Mouse (Mus musculus) CH12.LX (cell line): Measurements from ENCODE around the gene Lrrfip1. TPM values are rescaled to one million over a fixed set of nuclear protein-coding genes. Genes with fewer than 3 reads are reported as not detected.

Source experiments
- DNase-seq: peaks from one replicate; pipeline ENCODE4 v3.0.0-alpha.2; 2013; ENCODE audit errors: extremely low read depth
- H3K27ac ChIP-seq: 2 replicates; pipeline ENCODE4 v1.5.1; 2012; ENCODE audit warnings: low read depth, mild to moderate bottlenecking, control low read depth, moderate library complexity; ENCODE audit not compliant: insufficient read depth
- H3K27me3 ChIP-seq: replicated peaks from 2 replicates; pipeline ENCODE3; 2012; ENCODE audit warnings: inconsistent platforms
- H3K36me3 ChIP-seq, 2 experiments: replicated peaks in 1 of 2; 2 replicates each; pipeline versions ENCODE3 to v1.6.1; 2012; ENCODE audit warnings: inconsistent platforms in 1 of 2, low read length in 1 of 2, mild to moderate bottlenecking in 1 of 2, mixed read lengths in 1 of 2, moderate library complexity in 1 of 2; ENCODE audit not compliant: control insufficient read depth in 1 of 2, insufficient read depth in 1 of 2
- H3K4me1 ChIP-seq, 2 experiments: 2 replicates each; pipeline ENCODE4 v1.6.1; 2012; ENCODE audit warnings: inconsistent platforms in 1 of 2, moderate library complexity in 1 of 2; ENCODE audit not compliant: insufficient read depth in 2 of 2, control insufficient read depth in 1 of 2
- H3K4me2 ChIP-seq: 2 replicates; pipeline ENCODE4 v1.6.1; 2012; ENCODE audit warnings: low read depth, mild to moderate bottlenecking, control low read depth; ENCODE audit not compliant: poor library complexity, insufficient read depth, severe bottlenecking
- H3K4me3 ChIP-seq, 3 experiments: fragments of 150-350 bp in 1 of 3; sonication (generic) in 1 of 3; replicated peaks in 1 of 3; 2 replicates each; pipeline versions ENCODE3 to v1.5.1; 2011 to 2012; ENCODE audit warnings: low read depth in 2 of 3, low read length in 2 of 3, mild to moderate bottlenecking in 2 of 3, moderate library complexity in 2 of 3, control low read depth in 1 of 3, improper control_type of control experiment in 1 of 3, inconsistent platforms in 1 of 3, mixed read lengths in 1 of 3; ENCODE audit not compliant: poor library complexity in 1 of 3
- H3K79me2 ChIP-seq: replicated peaks from 2 replicates; pipeline ENCODE4 v1.6.1; 2012; ENCODE audit warnings: mild to moderate bottlenecking, moderate library complexity; ENCODE audit not compliant: control insufficient read depth, poor library complexity, insufficient read depth, severe bottlenecking; ENCODE audit errors: extremely low read depth
- H3K9ac ChIP-seq: 2 replicates; pipeline ENCODE4 v1.6.1; 2012; ENCODE audit warnings: low read depth, mild to moderate bottlenecking, control low read depth, moderate library complexity; ENCODE audit not compliant: insufficient read depth
- H3K9me3 ChIP-seq: replicated peaks from 2 replicates; pipeline ENCODE3; 2012; ENCODE audit warnings: low read length, inconsistent platforms, mixed read lengths
- BHLHE40 ChIP-seq: IDR thresholded peaks from 2 replicates; pipeline ENCODE4 v1.6.1; 2011; ENCODE audit warnings: mild to moderate bottlenecking, low read depth, low read length, improper control_type of control experiment
- CHD2 ChIP-seq: IDR thresholded peaks from 2 replicates; pipeline ENCODE4 v1.6.1; 2011; ENCODE audit warnings: low read length, improper control_type of control experiment
- E2F4 ChIP-seq: IDR thresholded peaks from 2 replicates; pipeline ENCODE4 v1.6.1; 2011; ENCODE audit warnings: low read depth, low read length, improper control_type of control experiment; ENCODE audit not compliant: insufficient replicate concordance
- ELF1 ChIP-seq: IDR thresholded peaks from 2 replicates; pipeline ENCODE4 v1.6.1; 2014; ENCODE audit warnings: low read depth, mild to moderate bottlenecking, inconsistent platforms, low read length, improper control_type of control experiment
- EP300 ChIP-seq: IDR thresholded peaks from 2 replicates; pipeline ENCODE4 v1.6.1; 2011; ENCODE audit warnings: low read length, improper control_type of control experiment
- ETS1 ChIP-seq: conservative IDR thresholded peaks from 2 replicates; pipeline ENCODE4 v1.6.1; 2012; ENCODE audit warnings: low read depth, mild to moderate bottlenecking, inconsistent platforms, low read length, improper control_type of control experiment, moderate library complexity
- GABPA ChIP-seq: IDR thresholded peaks from 2 replicates; pipeline ENCODE4 v1.6.1; 2012; ENCODE audit warnings: low read depth, low read length, improper control_type of control experiment, inconsistent platforms; ENCODE audit not compliant: insufficient replicate concordance
- HCFC1 ChIP-seq: IDR thresholded peaks from 2 replicates; pipeline ENCODE4 v1.6.1; 2012; ENCODE audit warnings: low read depth, mild to moderate bottlenecking, inconsistent platforms, low read length, improper control_type of control experiment
- IRF4 ChIP-seq: IDR thresholded peaks from 2 replicates; pipeline ENCODE4 v1.6.1; 2014; ENCODE audit warnings: low read depth, mild to moderate bottlenecking, inconsistent platforms, low read length, improper control_type of control experiment
- JUN ChIP-seq: IDR thresholded peaks from 2 replicates; pipeline ENCODE4 v1.6.1; 2011; ENCODE audit warnings: low read depth, mild to moderate bottlenecking, low read length, improper control_type of control experiment, moderate library complexity; ENCODE audit not compliant: insufficient read depth
- JUND ChIP-seq: conservative IDR thresholded peaks from 2 replicates; pipeline ENCODE4 v1.6.1; 2011; ENCODE audit warnings: low read depth, low read length, improper control_type of control experiment
- MAX ChIP-seq: IDR thresholded peaks from 2 replicates; pipeline ENCODE4 v1.6.1; 2011; ENCODE audit warnings: low read length, improper control_type of control experiment
- MEF2A ChIP-seq: IDR thresholded peaks from 2 replicates; pipeline ENCODE4 v1.6.1; 2014; ENCODE audit warnings: low read depth, mild to moderate bottlenecking, inconsistent platforms, low read length, improper control_type of control experiment, borderline replicate concordance
- NELFE ChIP-seq: IDR thresholded peaks from 2 replicates; pipeline ENCODE4 v1.6.1; 2011; ENCODE audit warnings: low read depth, low read length, improper control_type of control experiment
- PAX5 ChIP-seq: IDR thresholded peaks from 2 replicates; pipeline ENCODE4 v1.6.1; 2012; ENCODE audit warnings: low read length, inconsistent platforms, mixed read lengths
- POLR2AphosphoS2 ChIP-seq: IDR thresholded peaks from 2 replicates; pipeline ENCODE4 v1.6.1; 2011; ENCODE audit warnings: low read depth, low read length, improper control_type of control experiment
- SIN3A ChIP-seq: IDR thresholded peaks from 2 replicates; pipeline ENCODE4 v1.6.1; 2012; ENCODE audit warnings: low read length, improper control_type of control experiment, inconsistent platforms
- USF1 ChIP-seq: IDR thresholded peaks from 2 replicates; pipeline ENCODE4 v1.6.1; 2014; ENCODE audit warnings: low read depth, mild to moderate bottlenecking, inconsistent platforms, low read length, improper control_type of control experiment
- USF2 ChIP-seq: conservative IDR thresholded peaks from 2 replicates; pipeline ENCODE4 v1.6.1; 2011; ENCODE audit warnings: low read depth, low read length, improper control_type of control experiment
- ZNF384 ChIP-seq: IDR thresholded peaks from 2 replicates; pipeline ENCODE4 v1.6.1; 2012; ENCODE audit warnings: low read depth, low read length, improper control_type of control experiment, inconsistent platforms
- dilution Hi-C: fragments of 300-500 bp; cut with MboI; formaldehyde crosslinking; loops from 2 replicates; pipeline ENCODE4 v1.14.3; 2020; ENCODE audit warnings: low sequenced_read_pairs; ENCODE audit not compliant: extremely low pct_unique_long_range_greater_than_20kb, extremely low pct_ligation_motif_present
- in situ Hi-C: fragments of 300-500 bp; cut with MboI; formaldehyde crosslinking; loops from 3 replicates; pipeline ENCODE4 v1.14.3; 2019; ENCODE audit warnings: low sequenced_read_pairs, low pct_ligation_motif_present, low pct_unique_long_range_greater_than_20kb, mixed read lengths
- polyA plus RNA-seq: library from polyadenylated mRNA; unstranded; fragments of >175 nt; gene quantifications from 2 replicates; pipeline ENCODE4 v1.2.1, GENCODE M21; 2012; ENCODE audit warnings: low read depth; ENCODE audit not compliant: insufficient read length
- total RNA-seq, 2 experiments: library from RNA; depleted of rRNA; stranded (reverse); fragments of 300-350 nt in 1 of 2; fragments of >200 nt in 1 of 2; gene quantifications; 2 replicates each; pipeline ENCODE4 v1.2.3; 2012 to 2014

Gene Lrrfip1
- total and polyA plus RNA-seq, 3 experiments: 17.2 to 30.5 (median 19.1) TPM

- TF ChIP-seq POLR2AphosphoS2 (no peak), MAX (no peak), ELF1 (no peak)
- TF ChIP-seq, all 38 proteins: peak for 0
These were observed 25.9 kb downstream of the Lrrfip1 start (continued) for GRCm38 (mm10) chr1:91024464-91024863.

DNA sequence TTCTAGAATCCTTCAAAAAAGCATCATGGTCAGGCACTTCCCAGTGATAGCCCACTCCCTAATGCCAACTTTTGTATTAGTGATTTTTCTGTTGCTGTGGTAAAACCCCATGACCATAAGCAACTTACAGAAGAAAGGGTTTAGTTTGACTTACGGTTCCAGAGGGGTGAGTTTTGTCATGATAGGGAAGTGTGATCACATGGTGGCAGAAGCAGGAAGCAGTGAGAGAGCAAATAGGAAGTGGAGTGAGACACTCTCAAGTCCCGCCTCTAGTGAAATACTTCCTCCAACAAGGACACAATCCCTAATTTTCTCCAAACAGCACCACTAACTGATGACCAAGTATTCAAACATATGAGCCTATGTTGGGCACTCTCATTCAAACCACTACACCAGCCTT lies 28.4 kb downstream of the Lrrfip1 start:
- dilution Hi-C loops: no loop called here
- no peak for TF ChIP-seq SIN3A
- TF ChIP-seq ETS1: no peak
- no peak for TF ChIP-seq PAX5
- no peak for TF ChIP-seq MEF2A
- no peak for TF ChIP-seq USF1
- TF ChIP-seq JUND: no peak
- no peak for TF ChIP-seq USF2
- no peak for TF ChIP-seq E2F4
- TF ChIP-seq MAX: no peak
- TF ChIP-seq ELF1: no peak
- no peaks in the 10 kb centered on the region for H3K27me3 ChIP-seq
- H3K36me3 ChIP-seq: no peaks in the 10 kb centered on the region
- H3K9me3 ChIP-seq: peaks cover 8% of the 10 kb centered on the region
- in situ Hi-C loops: no loop called here
- DNase-seq: no peak
- H3K27ac ChIP-seq: no peak overlapping the region
- no peak overlapping the region for H3K4me2 ChIP-seq
- H3K4me1 ChIP-seq: peaks cover 2 to 5% of the 10 kb centered on the region in 2 experiments; a peak in 1 of 4 replicates
- no peaks in the 10 kb centered on the region for H3K79me2 ChIP-seq
- no peak overlapping the region for H3K9ac ChIP-seq
- no peak overlapping the region for H3K4me3 ChIP-seq

- dilution Hi-C loops: no loop called here
- in situ Hi-C loops: no loop called here
- Histone ChIP-seq H3K9me3 (peaks cover 10% of the 10 kb centered on the region), H3K27me3 (no peaks in the 10 kb centered on the region), H3K9ac (no peak overlapping the region), H3K4me2 (no peak overlapping the region)
- no peak for DNase-seq
- TF ChIP-seq ZNF384 (no peak), GABPA (no peak), CHD2 (no peak), NELFE (no peak), BHLHE40 (no peak), SIN3A (no peak), IRF4 (no peak), POLR2AphosphoS2 (no peak), EP300 (no peak), JUN (no peak), MAX (no peak), HCFC1 (no peak)
- TF ChIP-seq, all 38 proteins: peak for 0
- no peaks in the 10 kb centered on the region for H3K36me3 ChIP-seq
- no peak overlapping the region for H3K4me3 ChIP-seq
- H3K4me1 ChIP-seq: peaks cover 0 to 9% of the 10 kb centered on the region in 2 experiments; a peak in 2 of 4 replicates
- no peak overlapping the region for H3K27ac ChIP-seq
- no peaks in the 10 kb centered on the region for H3K79me2 ChIP-seq
These were observed 31.8 kb downstream of the Lrrfip1 start for GRCm38 (mm10) chr1:91030383-91030782.
